Mouse (Mus musculus) limb, embryonic 14.5 days (tissue): ENCODE measurements around the gene Vegfc. TPM values are rescaled to one million over a fixed set of nuclear protein-coding genes. Genes with fewer than 3 reads are reported as not detected.

ENCODE experiments used
- ATAC-seq: fragments of 200-750 bp; cut with Nextera tagmentation; 2 replicates; pipeline ENCODE4 v1.8.0; 2017; ENCODE audit warnings: low read depth, moderate number of reproducible peaks, moderate TSS enrichment; ENCODE audit not compliant: low FRiP score
- DNase-seq: peaks from one replicate; pipeline ENCODE4 v3.0.0-alpha.2; 2015; ENCODE audit warnings: low spot score
- H3K27ac ChIP-seq: fragments of 300-500 bp; sonication (generic); replicated peaks from 2 replicates; pipeline ENCODE4 v1.5.1; 2014; ENCODE audit warnings: low read depth, mild to moderate bottlenecking, low read length, moderate library complexity, mixed read lengths
- H3K27me3 ChIP-seq: fragments of 300-500 bp; sonication (generic); 2 replicates; pipeline ENCODE4 v1.6.1; 2014; ENCODE audit warnings: low read length, mixed read lengths; ENCODE audit not compliant: control insufficient read depth, insufficient read depth
- H3K36me3 ChIP-seq: fragments of 300-500 bp; sonication (generic); 2 replicates; pipeline ENCODE4 v1.6.1; 2014; ENCODE audit warnings: mild to moderate bottlenecking, low read length, moderate library complexity, mixed read lengths; ENCODE audit not compliant: control insufficient read depth, insufficient read depth
- H3K4me1 ChIP-seq: fragments of 300-500 bp; sonication (generic); 2 replicates; pipeline ENCODE4 v1.6.1; 2014; ENCODE audit warnings: antibody characterized with exemption, low read length, mixed read lengths; ENCODE audit not compliant: control insufficient read depth, insufficient read depth
- H3K4me2 ChIP-seq: fragments of 300-500 bp; sonication (generic); replicated peaks from 2 replicates; pipeline ENCODE4 v1.6.1; 2014; ENCODE audit warnings: low read depth, mild to moderate bottlenecking, low read length, moderate library complexity; ENCODE audit not compliant: severe bottlenecking
- H3K4me3 ChIP-seq: fragments of 300-500 bp; sonication (generic); replicated peaks from 2 replicates; pipeline ENCODE4 v1.5.1; 2014; ENCODE audit warnings: low read length
- H3K9ac ChIP-seq: fragments of 300-500 bp; sonication (generic); 2 replicates; pipeline ENCODE4 v1.6.1; 2014; ENCODE audit warnings: mild to moderate bottlenecking, low read depth, low read length, moderate library complexity; ENCODE audit not compliant: severe bottlenecking
- H3K9me3 ChIP-seq: fragments of 300-500 bp; sonication (generic); 2 replicates; pipeline ENCODE4 v1.6.1; 2016; ENCODE audit warnings: low read length; ENCODE audit not compliant: control insufficient read depth
- POLR2A ChIP-seq: fragments of 200-500 bp; IDR thresholded peaks from 2 replicates; pipeline ENCODE4 v1.8.0; 2012; ENCODE audit warnings: inconsistent platforms, mild to moderate bottlenecking, moderate library complexity, borderline replicate concordance; ENCODE audit not compliant: insufficient read depth, insufficient read length; ENCODE audit errors: extremely low read depth
- WGBS: fragments of 180-500 bp; shearing (Covaris S2); extraction: QIAGEN DNeasy Blood & Tissue Kit; methylation state at CpG from one replicate; pipeline ENCODE4 v1.1.7; 2014; 5-methylcytosine and 5-hydroxymethylcytosine counted together
- polyA plus RNA-seq, 2 experiments: library from polyadenylated mRNA; depleted of rRNA in 1 of 2; stranded (reverse) in 1 of 2; unstranded in 1 of 2; fragments of >200 nt; fragmentation: Nextera tagmentation in 1 of 2; extraction: Ambion mirVana in 1 of 2; gene quantifications; 2 replicates each; pipeline versions ENCODE4 v1.2.1 to v1.2.3; 2012 to 2014

Vegfc gene
- polyA plus RNA-seq, 2 experiments, result 10.6 to 13.1 TPM

DNA sequence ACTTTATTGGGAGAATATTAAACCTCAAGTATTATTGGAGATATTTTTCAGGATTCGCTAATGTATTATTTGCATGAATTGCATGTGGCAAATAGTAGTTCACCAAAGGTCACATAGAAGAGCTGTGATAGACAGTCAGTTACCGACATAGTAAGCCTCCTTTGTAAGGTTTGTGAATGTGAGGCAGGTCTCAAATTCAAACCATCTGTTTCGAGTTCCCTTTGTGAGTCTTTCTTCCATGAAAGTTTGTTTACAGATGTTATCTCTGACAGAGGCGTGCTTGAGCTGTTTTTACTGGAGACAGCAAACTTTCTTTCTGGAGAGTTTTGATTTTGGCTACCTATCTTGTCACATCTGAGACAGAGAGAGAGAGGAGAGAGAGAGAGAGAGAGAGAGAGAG lies 11.9 kb upstream of the Vegfc start:
- WGBS, result 27% methylated on average over 4 of the region's 4 CpGs
- Histone ChIP-seq H3K36me3 (no peaks in the 10 kb centered on the region), H3K27me3 (no peaks in the 10 kb centered on the region), H3K9me3 (no peaks in the 10 kb centered on the region), H3K9ac (no peak overlapping the region), H3K27ac (no peak overlapping the region), H3K4me1 (no peaks in the 10 kb centered on the region), H3K4me2 (no peak overlapping the region), H3K4me3 (no peak overlapping the region)
- ATAC-seq (no peak), DNase-seq (no peak)
- no peak for TF ChIP-seq POLR2A

DNA sequence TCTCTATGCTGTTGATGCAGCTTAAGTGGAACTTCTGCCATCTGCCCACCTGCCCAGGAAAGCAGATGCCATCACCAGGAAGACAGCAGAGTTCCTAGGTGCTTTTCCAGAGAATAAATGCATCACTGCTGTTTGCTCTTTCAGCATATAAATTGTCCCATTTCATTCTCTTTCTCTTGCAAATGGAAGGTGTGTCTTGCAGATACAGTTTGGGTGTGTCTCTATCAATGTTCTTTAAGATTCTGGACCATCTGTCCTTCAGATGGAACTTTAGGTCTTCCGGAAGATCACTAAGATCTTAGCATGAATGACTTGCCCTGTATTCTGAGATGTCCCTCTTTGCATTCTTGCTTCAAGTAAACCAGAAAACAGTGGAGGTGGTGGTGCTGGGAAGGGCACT lies 1.1 kb upstream of the Vegfc start:
- no peak overlapping the region for H3K9ac ChIP-seq
- no peak for TF ChIP-seq POLR2A
- no peaks in the 10 kb centered on the region for H3K27me3 ChIP-seq
- peaks cover 6% of the 10 kb centered on the region; the same call in 1 of the 2 replicates for H3K4me1 ChIP-seq
- no peak overlapping the region for H3K27ac ChIP-seq
- peak overlapping the region; percentile 73 for H3K4me3 ChIP-seq
- peak overlapping the region; percentile 84 for H3K4me2 ChIP-seq
- H3K36me3 ChIP-seq, result no peaks in the 10 kb centered on the region
- DNase-seq (no peak), ATAC-seq (no peak)
- no peaks in the 10 kb centered on the region for H3K9me3 ChIP-seq
- 56% methylated on average over 1 of the region's 1 CpGs for WGBS

DNA sequence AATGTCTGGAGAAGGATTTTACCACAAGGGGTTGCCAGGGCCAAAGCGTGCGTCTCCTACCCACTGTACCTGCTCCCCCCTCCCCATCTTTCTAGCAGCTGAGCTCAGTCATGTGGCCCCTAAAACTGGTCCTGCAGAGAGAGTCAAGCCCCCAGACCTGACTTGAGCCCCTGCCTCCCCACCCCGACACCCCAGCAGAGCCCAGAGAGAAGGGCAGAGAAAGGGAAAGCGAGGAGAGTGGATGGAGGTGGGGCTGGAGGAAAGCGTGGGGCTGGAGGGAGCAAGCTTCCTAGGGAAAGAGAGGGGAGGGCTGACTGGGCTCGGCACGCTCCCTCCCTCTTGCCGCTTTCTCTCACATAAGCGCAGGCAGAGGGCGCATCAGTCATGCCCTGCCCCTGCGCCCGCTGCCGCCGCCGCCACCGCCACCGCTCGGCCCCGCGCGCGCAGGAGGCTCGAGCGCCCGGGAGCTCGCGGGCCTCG lies 575 bp upstream of the Vegfc start:
- 0 out of 2 replicates have a peak, but pooled peaks have one; percentile 36 for TF ChIP-seq POLR2A
- peak; percentile 80 for DNase-seq
- Histone ChIP-seq H3K27me3 (no peaks in the 10 kb centered on the region), H3K36me3 (no peaks in the 10 kb centered on the region), H3K4me3 (peak overlapping the region; percentile 73), H3K4me2 (peak overlapping the region; percentile 84), H3K27ac (peak overlapping the region; percentile 77), H3K9ac (peak overlapping the region; percentile 80), H3K4me1 (peaks cover 6% of the 10 kb centered on the region; the same call in 1 of the 2 replicates), H3K9me3 (no peaks in the 10 kb centered on the region)
- ATAC-seq, result peak; percentile 88
- under 1% methylated on average over 10 of the region's 28 CpGs for WGBS

- WGBS, result 4% methylated on average over 1 of the region's 1 CpGs
- H3K9ac ChIP-seq, result peak overlapping the region; percentile 80
- DNase-seq, result no peak
Observed at GRCm38 (mm10) chr8:54078121-54078440, 675 bp downstream of the Vegfc start.

DNA sequence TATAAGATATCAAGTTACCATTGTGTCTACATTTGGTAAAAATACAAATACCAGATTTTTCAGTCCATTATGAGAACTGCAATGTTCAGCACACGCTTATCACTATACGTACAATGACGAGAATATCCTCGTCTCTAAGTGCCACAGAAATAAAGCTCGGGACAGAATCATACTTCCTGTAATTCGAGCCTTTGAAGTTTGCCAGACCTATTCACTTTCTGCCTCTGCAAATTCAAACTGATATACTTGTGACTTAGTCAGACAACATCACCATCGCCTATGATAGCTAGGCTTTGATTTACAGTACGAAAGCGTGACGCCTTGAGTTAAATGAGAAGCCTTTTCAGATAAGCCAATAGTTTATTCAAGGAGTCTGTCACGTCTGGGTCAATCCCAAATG lies 1.6 kb downstream of the Vegfc start:
- Histone ChIP-seq H3K4me2 (peak overlapping the region; percentile 84), H3K27ac (no peak overlapping the region), H3K36me3 (no peaks in the 10 kb centered on the region), H3K27me3 (no peaks in the 10 kb centered on the region), H3K4me3 (peak overlapping the region; percentile 73), H3K9me3 (no peaks in the 10 kb centered on the region), H3K4me1 (peaks cover 6% of the 10 kb centered on the region; the same call in 1 of the 2 replicates), H3K9ac (no peak overlapping the region)
- no peak for ATAC-seq
- DNase-seq, result peak; percentile 8
- no peak for TF ChIP-seq POLR2A
- WGBS, result 20% methylated on average over 11 of the region's 11 CpGs

More at GRCm38 (mm10) chr8:54078121-54078440, 675 bp downstream of the Vegfc start:
- peak overlapping the region; percentile 84 for H3K4me2 ChIP-seq
- H3K27ac ChIP-seq, result peak overlapping the region; percentile 77; the same call in 1 of the 2 replicates
- no peaks in the 10 kb centered on the region for H3K9me3 ChIP-seq
- H3K27me3 ChIP-seq, result no peaks in the 10 kb centered on the region
- no peaks in the 10 kb centered on the region for H3K36me3 ChIP-seq
- peak overlapping the region; percentile 73 for H3K4me3 ChIP-seq
- no peak for TF ChIP-seq POLR2A
- peaks cover 6% of the 10 kb centered on the region; the same call in 1 of the 2 replicates for H3K4me1 ChIP-seq
- ATAC-seq, result no peak
